Mouse (Mus musculus): ENCODE measurements around the gene Hus1b.

The Hus1b gene

GRCm38 (mm10) chr13:30947129-30947528 lies 430 bp downstream of the Hus1b start:
- DNase-seq: no peak

GRCm38 (mm10) chr13:30945788-30946187 lies 1.8 kb downstream of the Hus1b start:
- DNase-seq: no peak

- DNase-seq: no peak
Measured at GRCm38 (mm10) chr13:30932972-30933371, 14.6 kb downstream of the Hus1b start.

GRCm38 (mm10) chr13:30931613-30932012 lies 15.9 kb downstream of the Hus1b start:
- no peak for DNase-seq

GRCm38 (mm10) chr13:30929119-30929518 lies 18.4 kb downstream of the Hus1b start:
- no peak for DNase-seq

GRCm38 (mm10) chr13:30924269-30924668 lies 23.3 kb downstream of the Hus1b start:
- DNase-seq: no peak

GRCm38 (mm10) chr13:30921914-30922313 lies 25.6 kb downstream of the Hus1b start:
- no peak for DNase-seq

- DNase-seq: no peak
Measured at GRCm38 (mm10) chr13:30913757-30914156, 33.8 kb downstream of the Hus1b start.

- DNase-seq: no peak
Measured at GRCm38 (mm10) chr13:30913028-30913427, 34.5 kb downstream of the Hus1b start.

GRCm38 (mm10) chr13:30911931-30912625 lies 35.5 kb downstream of the Hus1b start:
- DNase-seq: no peak

- no peak for DNase-seq
Measured at GRCm38 (mm10) chr13:30910889-30911288, 36.7 kb downstream of the Hus1b start.

- DNase-seq: no peak
Measured at GRCm38 (mm10) chr13:30902286-30902685, 45.3 kb downstream of the Hus1b start.

GRCm38 (mm10) chr13:30901387-30902041 lies 46.0 kb downstream of the Hus1b start:
- peak; percentile 25 for DNase-seq

Data from lung, postnatal 14 days (tissue).